22 mouse cellular contexts compared by ENCODE assay signal in genomic region chr9:83353316-83353715, GRCm38 (mm10).
"Had no signal": no experiment of that assay in that cellular context is flagged by ENCODE, and none has a peak within 500 bp of the region (broad histone marks: within the 10 kb centered on the region; RNA-seq: fewer than 3 reads in every experiment).

No protein-coding gene starts in this region.

- H3K9ac ChIP-seq: kidney, embryonic 15.5 days; limb, embryonic 13.5 days; liver, embryonic 12.5 days; liver, embryonic 15.5 days; lung, embryonic 15.5 days; midbrain, embryonic 15.5 days; neural tube, embryonic 12.5 days; neural tube, embryonic 15.5 days; stomach, embryonic 15.5 days had no signal

- H3K27me3 ChIP-seq: kidney, embryonic 15.5 days; limb, embryonic 13.5 days; liver, embryonic 12.5 days; liver, embryonic 15.5 days; lung, embryonic 15.5 days; midbrain, embryonic 15.5 days; neural tube, embryonic 12.5 days; neural tube, embryonic 15.5 days; stomach, embryonic 15.5 days had no signal

- H3K4me1 ChIP-seq: liver, embryonic 12.5 days; liver, embryonic 15.5 days had no signal

- DNase-seq: kidney, adult 8-10 months; kidney, postnatal 10 days; kidney, postnatal 36 days; liver; lung, adult 18-20 months; lung, postnatal 10 days; lung, postnatal 4 days; retina, postnatal 1 day; right cerebral cortex, postnatal 25 days; spleen, adult 18-20 months; thymus, postnatal 36 days had no signal

- H3K4me2 ChIP-seq: kidney, embryonic 15.5 days; limb, embryonic 13.5 days; liver, embryonic 12.5 days; liver, embryonic 15.5 days; lung, embryonic 15.5 days; midbrain, embryonic 11.5 days; midbrain, embryonic 15.5 days; neural tube, embryonic 12.5 days; neural tube, embryonic 15.5 days; stomach, embryonic 15.5 days had no signal

- H3K27ac ChIP-seq: kidney, embryonic 15.5 days; limb, embryonic 10.5 days; limb, embryonic 13.5 days; liver, embryonic 12.5 days; liver, embryonic 15.5 days; lung, embryonic 15.5 days; midbrain, embryonic 15.5 days; neural tube, embryonic 12.5 days; neural tube, embryonic 15.5 days; stomach, embryonic 15.5 days had no signal

- ATAC-seq: liver, embryonic 12.5 days; midbrain, embryonic 15.5 days had no signal

- H3K36me3 ChIP-seq: kidney, embryonic 15.5 days; limb, embryonic 10.5 days; limb, embryonic 13.5 days; liver, embryonic 12.5 days; liver, embryonic 15.5 days; lung, embryonic 15.5 days; midbrain, embryonic 15.5 days; neural tube, embryonic 12.5 days; neural tube, embryonic 15.5 days; stomach, embryonic 15.5 days had no signal

- H3K9me3 ChIP-seq: kidney, embryonic 15.5 days; limb, embryonic 10.5 days; limb, embryonic 13.5 days; liver, embryonic 12.5 days; liver, embryonic 15.5 days; lung, embryonic 15.5 days; midbrain, embryonic 15.5 days; neural tube, embryonic 12.5 days; neural tube, embryonic 15.5 days; stomach, embryonic 15.5 days had no signal

- H3K4me3 ChIP-seq: kidney, embryonic 15.5 days; limb, embryonic 10.5 days; limb, embryonic 13.5 days; liver, embryonic 12.5 days; liver, embryonic 15.5 days; lung, embryonic 15.5 days; midbrain, embryonic 15.5 days; neural tube, embryonic 12.5 days; neural tube, embryonic 15.5 days; stomach, embryonic 15.5 days had no signal
